Mouse (Mus musculus) ES-E14 (cell line): ENCODE results near the gene Vmo1.

Experiments used
- CHD2 ChIP-seq: IDR thresholded peaks from 2 replicates; pipeline ENCODE4 v1.6.1; 2014; ENCODE audit warnings: mild to moderate bottlenecking, low read depth, low read length, inconsistent platforms
- HCFC1 ChIP-seq: IDR thresholded peaks from 2 replicates; pipeline ENCODE4 v1.6.1; 2012; ENCODE audit warnings: low read length, inconsistent platforms, borderline replicate concordance; ENCODE audit not compliant: insufficient read depth
- MAFK ChIP-seq: IDR thresholded peaks from 2 replicates; pipeline ENCODE4 v1.6.1; 2014; ENCODE audit warnings: mild to moderate bottlenecking, low read depth, low read length, inconsistent platforms; ENCODE audit not compliant: insufficient read depth
- ZC3H11A ChIP-seq: IDR thresholded peaks from 2 replicates; pipeline ENCODE4 v1.6.1; 2012; ENCODE audit warnings: low read depth, mild to moderate bottlenecking, inconsistent platforms, low read length, borderline replicate concordance
- ZNF384 ChIP-seq: IDR thresholded peaks from 2 replicates; pipeline ENCODE4 v1.6.1; 2012; ENCODE audit warnings: low read depth, low read length, inconsistent platforms

GRCm38 (mm10) chr11:70525726-70526125 lies 11.3 kb upstream of the Vmo1 start:
- no peak for TF ChIP-seq ZC3H11A
- no peak for TF ChIP-seq HCFC1
- no peak for TF ChIP-seq CHD2
- no peak for TF ChIP-seq MAFK
- no peak for TF ChIP-seq ZNF384
